Mouse (Mus musculus) embryonic fibroblast, embryonic 13.5 days (primary cell): ENCODE results near the gene Trip13.

ENCODE experiments used
- CTCF ChIP-seq: IDR thresholded peaks from 2 replicates; pipeline ENCODE4 v1.5.1; 2011; ENCODE audit warnings: mild to moderate bottlenecking, control low read depth, low read length, moderate library complexity, borderline replicate concordance; ENCODE audit not compliant: insufficient read depth
- POLR2A ChIP-seq: IDR thresholded peaks from 2 replicates; pipeline ENCODE4 v1.6.1; 2011; ENCODE audit warnings: low read depth, mild to moderate bottlenecking, control low read depth, low read length, moderate library complexity

DNA sequence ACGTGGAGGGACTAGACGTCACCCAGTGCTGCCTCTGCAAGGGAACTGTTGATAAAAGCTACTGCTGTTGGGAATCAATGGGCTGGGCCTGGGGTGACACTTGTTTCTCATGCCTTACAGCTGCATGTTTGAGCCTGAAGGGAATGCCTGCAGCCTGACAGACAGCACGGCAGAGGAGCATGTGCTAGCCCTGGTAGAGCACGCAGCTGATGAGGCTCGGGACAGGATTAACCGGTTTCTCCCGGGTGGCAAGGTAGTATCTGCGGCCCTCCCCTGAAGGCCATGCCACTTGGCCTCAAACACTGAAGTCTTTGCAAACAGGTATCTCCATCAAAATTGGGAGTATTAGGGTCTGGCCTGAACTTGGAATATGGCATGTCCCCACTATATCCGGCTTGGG, 7.0 kb upstream of the Trip13 start:
- TF ChIP-seq CTCF (no peak), POLR2A (no peak)
